Mouse (Mus musculus) CH12.LX (cell line): ENCODE data around the gene Ndufb4. TPM values are rescaled to one million over a fixed set of nuclear protein-coding genes. Genes with fewer than 3 reads are reported as not detected.

Experiments
- DNase-seq: peaks from one replicate; pipeline ENCODE4 v3.0.0-alpha.2; 2013; ENCODE audit errors: extremely low read depth
- H3K27ac ChIP-seq: 2 replicates; pipeline ENCODE4 v1.5.1; 2012; ENCODE audit warnings: low read depth, mild to moderate bottlenecking, control low read depth, moderate library complexity; ENCODE audit not compliant: insufficient read depth
- H3K27me3 ChIP-seq: replicated peaks from 2 replicates; pipeline ENCODE3; 2012; ENCODE audit warnings: inconsistent platforms
- H3K36me3 ChIP-seq, 2 experiments: replicated peaks in 1 of 2; 2 replicates each; pipeline versions ENCODE3 to v1.6.1; 2012; ENCODE audit warnings: inconsistent platforms in 1 of 2, low read length in 1 of 2, mild to moderate bottlenecking in 1 of 2, mixed read lengths in 1 of 2, moderate library complexity in 1 of 2; ENCODE audit not compliant: control insufficient read depth in 1 of 2, insufficient read depth in 1 of 2
- H3K4me1 ChIP-seq, 2 experiments: 2 replicates each; pipeline ENCODE4 v1.6.1; 2012; ENCODE audit warnings: inconsistent platforms in 1 of 2, moderate library complexity in 1 of 2; ENCODE audit not compliant: insufficient read depth in 2 of 2, control insufficient read depth in 1 of 2
- H3K4me2 ChIP-seq: 2 replicates; pipeline ENCODE4 v1.6.1; 2012; ENCODE audit warnings: low read depth, mild to moderate bottlenecking, control low read depth; ENCODE audit not compliant: poor library complexity, insufficient read depth, severe bottlenecking
- H3K4me3 ChIP-seq, 3 experiments: fragments of 150-350 bp in 1 of 3; sonication (generic) in 1 of 3; replicated peaks in 1 of 3; 2 replicates each; pipeline versions ENCODE3 to v1.5.1; 2011 to 2012; ENCODE audit warnings: low read depth in 2 of 3, low read length in 2 of 3, mild to moderate bottlenecking in 2 of 3, moderate library complexity in 2 of 3, control low read depth in 1 of 3, improper control_type of control experiment in 1 of 3, inconsistent platforms in 1 of 3, mixed read lengths in 1 of 3; ENCODE audit not compliant: poor library complexity in 1 of 3
- H3K79me2 ChIP-seq: replicated peaks from 2 replicates; pipeline ENCODE4 v1.6.1; 2012; ENCODE audit warnings: mild to moderate bottlenecking, moderate library complexity; ENCODE audit not compliant: control insufficient read depth, poor library complexity, insufficient read depth, severe bottlenecking; ENCODE audit errors: extremely low read depth
- H3K9ac ChIP-seq: 2 replicates; pipeline ENCODE4 v1.6.1; 2012; ENCODE audit warnings: low read depth, mild to moderate bottlenecking, control low read depth, moderate library complexity; ENCODE audit not compliant: insufficient read depth
- H3K9me3 ChIP-seq: replicated peaks from 2 replicates; pipeline ENCODE3; 2012; ENCODE audit warnings: low read length, inconsistent platforms, mixed read lengths
- ELF1 ChIP-seq: IDR thresholded peaks from 2 replicates; pipeline ENCODE4 v1.6.1; 2014; ENCODE audit warnings: low read depth, mild to moderate bottlenecking, inconsistent platforms, low read length, improper control_type of control experiment
- EP300 ChIP-seq: IDR thresholded peaks from 2 replicates; pipeline ENCODE4 v1.6.1; 2011; ENCODE audit warnings: low read length, improper control_type of control experiment
- ETS1 ChIP-seq: conservative IDR thresholded peaks from 2 replicates; pipeline ENCODE4 v1.6.1; 2012; ENCODE audit warnings: low read depth, mild to moderate bottlenecking, inconsistent platforms, low read length, improper control_type of control experiment, moderate library complexity
- GABPA ChIP-seq: IDR thresholded peaks from 2 replicates; pipeline ENCODE4 v1.6.1; 2012; ENCODE audit warnings: low read depth, low read length, improper control_type of control experiment, inconsistent platforms; ENCODE audit not compliant: insufficient replicate concordance
- IRF4 ChIP-seq: IDR thresholded peaks from 2 replicates; pipeline ENCODE4 v1.6.1; 2014; ENCODE audit warnings: low read depth, mild to moderate bottlenecking, inconsistent platforms, low read length, improper control_type of control experiment
- JUND ChIP-seq: conservative IDR thresholded peaks from 2 replicates; pipeline ENCODE4 v1.6.1; 2011; ENCODE audit warnings: low read depth, low read length, improper control_type of control experiment
- MAFK ChIP-seq: IDR thresholded peaks from 2 replicates; pipeline ENCODE4 v1.6.1; 2011; ENCODE audit warnings: low read length, improper control_type of control experiment; ENCODE audit not compliant: insufficient replicate concordance
- MEF2A ChIP-seq: IDR thresholded peaks from 2 replicates; pipeline ENCODE4 v1.6.1; 2014; ENCODE audit warnings: low read depth, mild to moderate bottlenecking, inconsistent platforms, low read length, improper control_type of control experiment, borderline replicate concordance
- MYC ChIP-seq: IDR thresholded peaks from 2 replicates; pipeline ENCODE4 v1.6.1; 2011; ENCODE audit warnings: low read depth, mild to moderate bottlenecking, improper control_type of control experiment, low read length
- PAX5 ChIP-seq: IDR thresholded peaks from 2 replicates; pipeline ENCODE4 v1.6.1; 2012; ENCODE audit warnings: low read length, inconsistent platforms, mixed read lengths
- POLR2AphosphoS2 ChIP-seq: IDR thresholded peaks from 2 replicates; pipeline ENCODE4 v1.6.1; 2011; ENCODE audit warnings: low read depth, low read length, improper control_type of control experiment
- RAD21 ChIP-seq: IDR thresholded peaks from 2 replicates; pipeline ENCODE4 v1.6.1; 2011; ENCODE audit warnings: low read depth, mild to moderate bottlenecking, low read length, improper control_type of control experiment, moderate library complexity
- TCF12 ChIP-seq: IDR thresholded peaks from 2 replicates; pipeline ENCODE4 v1.6.1; 2014; ENCODE audit warnings: low read depth, mild to moderate bottlenecking, inconsistent platforms, low read length, improper control_type of control experiment
- UBTF ChIP-seq: IDR thresholded peaks from 2 replicates; pipeline ENCODE4 v1.6.1; 2012; ENCODE audit warnings: low read depth, mild to moderate bottlenecking, inconsistent platforms, low read length, improper control_type of control experiment, moderate library complexity
- ZC3H11A ChIP-seq: IDR thresholded peaks from 2 replicates; pipeline ENCODE4 v1.6.1; 2012; ENCODE audit warnings: low read depth, mild to moderate bottlenecking, inconsistent platforms, low read length, improper control_type of control experiment
- ZKSCAN1 ChIP-seq: IDR thresholded peaks from 2 replicates; pipeline ENCODE4 v1.6.1; 2012; ENCODE audit warnings: low read depth, inconsistent platforms, low read length, improper control_type of control experiment, borderline replicate concordance
- dilution Hi-C: fragments of 300-500 bp; cut with MboI; formaldehyde crosslinking; loops from 2 replicates; pipeline ENCODE4 v1.14.3; 2020; ENCODE audit warnings: low sequenced_read_pairs; ENCODE audit not compliant: extremely low pct_unique_long_range_greater_than_20kb, extremely low pct_ligation_motif_present
- in situ Hi-C: fragments of 300-500 bp; cut with MboI; formaldehyde crosslinking; loops from 3 replicates; pipeline ENCODE4 v1.14.3; 2019; ENCODE audit warnings: low sequenced_read_pairs, low pct_ligation_motif_present, low pct_unique_long_range_greater_than_20kb, mixed read lengths
- polyA plus RNA-seq: library from polyadenylated mRNA; unstranded; fragments of >175 nt; gene quantifications from 2 replicates; pipeline ENCODE4 v1.2.1, GENCODE M21; 2012; ENCODE audit warnings: low read depth; ENCODE audit not compliant: insufficient read length
- total RNA-seq, 2 experiments: library from RNA; depleted of rRNA; stranded (reverse); fragments of 300-350 nt in 1 of 2; fragments of >200 nt in 1 of 2; gene quantifications; 2 replicates each; pipeline ENCODE4 v1.2.3; 2012 to 2014

Ndufb4 gene
- total and polyA plus RNA-seq, 3 experiments = 51.8 to 97.4 (median 70.7) TPM

DNA sequence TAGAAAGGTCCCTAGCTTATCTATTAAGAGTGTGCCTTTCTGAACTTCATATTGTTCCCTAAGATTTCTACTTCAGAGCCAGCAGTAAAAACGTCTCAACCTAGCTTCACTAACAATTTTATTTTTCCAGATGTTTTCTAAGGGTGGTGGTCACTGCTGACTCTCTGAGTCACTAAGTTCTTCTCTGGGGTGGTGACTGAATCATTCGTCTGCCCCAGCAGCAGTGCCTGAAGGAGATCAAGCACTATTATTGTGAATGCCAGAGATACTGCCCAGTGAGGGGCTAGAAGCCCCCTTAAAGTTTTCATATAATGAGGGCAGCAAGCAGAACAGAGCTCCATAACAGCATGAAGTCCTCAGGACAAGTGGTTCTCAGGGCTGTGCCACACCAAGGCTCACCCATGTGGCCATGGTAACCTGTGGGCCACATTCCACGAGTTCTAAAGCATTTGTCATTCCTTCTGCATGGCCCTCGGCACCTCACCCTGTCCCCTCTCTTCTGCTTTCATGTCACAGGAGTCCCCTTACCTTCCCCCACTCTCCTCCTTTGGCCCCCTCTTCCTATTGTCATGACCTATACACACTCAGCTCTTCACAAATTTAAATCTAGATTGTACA, 16.5 kb upstream of the Ndufb4 start:
- dilution Hi-C loops (no loop called here), in situ Hi-C loops (no loop called here)
- Histone ChIP-seq H3K9me3 (peaks cover 8% of the 10 kb centered on the region), H3K27ac (no peak overlapping the region), H3K9ac (no peak overlapping the region), H3K4me2 (no peak overlapping the region), H3K4me3 (no peak overlapping the region), H3K36me3 (no peaks in the 10 kb centered on the region), H3K79me2 (no peaks in the 10 kb centered on the region), H3K4me1 (peaks cover 0 to under 1% of the 10 kb centered on the region in 2 experiments; a peak in 1 of 4 replicates), H3K27me3 (no peaks in the 10 kb centered on the region)
- no peak for TF ChIP-seq JUND
- TF ChIP-seq TCF12 = no peak
- no peak for TF ChIP-seq ETS1
- no peak for TF ChIP-seq GABPA
- TF ChIP-seq ZC3H11A = no peak
- TF ChIP-seq PAX5 = no peak
- no peak for TF ChIP-seq ZKSCAN1
- no peak for TF ChIP-seq MYC
- no peak for TF ChIP-seq POLR2AphosphoS2
- no peak for TF ChIP-seq MEF2A
- no peak for TF ChIP-seq IRF4
- no peak for TF ChIP-seq MAFK
- no peak for TF ChIP-seq RAD21
- TF ChIP-seq ELF1 = no peak
- no peak for TF ChIP-seq EP300
- DNase-seq = no peak

DNA sequence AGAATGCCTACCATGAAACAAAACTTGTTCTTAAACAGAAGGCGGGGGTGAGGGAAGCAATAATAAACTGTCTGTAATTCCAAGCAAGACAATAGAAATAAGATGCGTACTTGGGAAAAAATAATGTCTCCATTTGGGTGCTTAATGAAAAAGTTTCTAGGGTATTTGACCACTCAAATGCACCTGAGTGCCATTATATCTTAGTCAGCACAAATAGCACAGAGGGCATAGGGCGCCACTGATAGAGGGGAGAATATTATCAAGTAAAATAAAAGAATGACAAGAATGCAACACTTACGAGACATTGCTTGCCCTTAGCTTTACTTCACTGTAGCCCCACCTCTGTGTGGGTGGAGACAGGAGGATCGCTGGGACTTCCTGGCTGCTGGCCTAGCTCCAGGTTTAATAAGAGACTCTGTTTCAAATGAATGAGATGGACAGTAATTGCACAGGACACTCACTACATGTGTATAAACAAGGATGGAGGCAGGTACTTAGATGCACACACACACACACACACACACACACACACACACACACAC, 11.2 kb upstream of the Ndufb4 start:
- Histone ChIP-seq H3K9ac (no peak overlapping the region), H3K79me2 (no peaks in the 10 kb centered on the region), H3K9me3 (no peaks in the 10 kb centered on the region), H3K4me3 (no peak overlapping the region), H3K36me3 (no peaks in the 10 kb centered on the region), H3K27ac (no peak overlapping the region), H3K27me3 (no peaks in the 10 kb centered on the region), H3K4me2 (no peak overlapping the region), H3K4me1 (no peaks in the 10 kb centered on the region)
- no peak for DNase-seq
- in situ Hi-C loops (no loop called here), dilution Hi-C loops (no loop called here)
- TF ChIP-seq UBTF (no peak), MAFK (peak; percentile 53; the same call in 1 of the 2 replicates)
